Mouse (Mus musculus) embryo, embryonic 11.5 days (tissue): Measurements from ENCODE around the gene Gm20388.
A peak's percentile ranks its signal among the peaks of the same experiment; 100 is the strongest.
"Not testable (repeated sequence)": the region's sequence is repeated elsewhere in the genome, so short reads cannot be mapped to it uniquely, and the experiment has no call there.

Experiments used
- DNase-seq: peaks from one replicate; pipeline ENCODE4 v3.0.0-alpha.2; 2012; ENCODE audit warnings: low read depth, low spot score

Gm20388 gene

GRCm38 (mm10) chr8:121589205-121589726, 1678.6 kb downstream of the Gm20388 start:
- DNase-seq: no peak

GRCm38 (mm10) chr8:121590203-121591177, 1679.8 kb downstream of the Gm20388 start, which contains the start of gene Map1lc3b:
Gene Map1lc3b, plus strand, starts transcription at chr8:121590361.
- DNase-seq: peak; percentile 92

- no peak for DNase-seq
These were observed 1680.8 kb downstream of the Gm20388 start for GRCm38 (mm10) chr8:121591178-121592066.

- no peak for DNase-seq
These were observed 1682.7 kb downstream of the Gm20388 start for GRCm38 (mm10) chr8:121593293-121593692.

GRCm38 (mm10) chr8:121593983-121594382, 1683.3 kb downstream of the Gm20388 start:
- DNase-seq: no peak

- not testable (repeated sequence) for DNase-seq
These were observed 1686.9 kb downstream of the Gm20388 start for GRCm38 (mm10) chr8:121597492-121597891.

GRCm38 (mm10) chr8:121598190-121598589, 1687.5 kb downstream of the Gm20388 start:
- no peak for DNase-seq

GRCm38 (mm10) chr8:121598892-121599291, 1688.3 kb downstream of the Gm20388 start:
- DNase-seq: peak; percentile 61

GRCm38 (mm10) chr8:121599842-121600241, 1689.2 kb downstream of the Gm20388 start:
- no peak for DNase-seq

GRCm38 (mm10) chr8:121602411-121602810, 1691.8 kb downstream of the Gm20388 start:
- no peak for DNase-seq

GRCm38 (mm10) chr8:121602860-121603259, 1692.2 kb downstream of the Gm20388 start:
- no peak for DNase-seq

GRCm38 (mm10) chr8:121603801-121604200, 1693.2 kb downstream of the Gm20388 start:
- DNase-seq: no peak

- DNase-seq: no peak
These were observed 1697.0 kb downstream of the Gm20388 start for GRCm38 (mm10) chr8:121607661-121608060.

- no peak for DNase-seq
These were observed 1698.6 kb downstream of the Gm20388 start for GRCm38 (mm10) chr8:121609251-121609650.

GRCm38 (mm10) chr8:121609916-121610315, 1699.3 kb downstream of the Gm20388 start:
- DNase-seq: no peak

- no peak for DNase-seq
These were observed 1702.8 kb downstream of the Gm20388 start for GRCm38 (mm10) chr8:121613419-121613818.

- no peak for DNase-seq
These were observed 1708.9 kb downstream of the Gm20388 start for GRCm38 (mm10) chr8:121619401-121619995.

- no peak for DNase-seq
These were observed 1710.3 kb downstream of the Gm20388 start for GRCm38 (mm10) chr8:121620801-121621516.

GRCm38 (mm10) chr8:121621879-121622278, 1711.2 kb downstream of the Gm20388 start:
- DNase-seq: no peak

- no peak for DNase-seq
These were observed 1712.4 kb downstream of the Gm20388 start for GRCm38 (mm10) chr8:121623043-121623442.

- no peak for DNase-seq
These were observed 1718.0 kb downstream of the Gm20388 start for GRCm38 (mm10) chr8:121628681-121629080.
